Mouse (Mus musculus) stomach, embryonic 14.5 days (tissue): ENCODE results near the gene Caskin2. TPM values are rescaled to one million over a fixed set of nuclear protein-coding genes. Genes with fewer than 3 reads are reported as not detected.
A peak's percentile ranks its signal among the peaks of the same experiment; 100 is the strongest.

ENCODE experiments used
- ATAC-seq: fragments of 200-750 bp; cut with Nextera tagmentation; 2 replicates; pipeline ENCODE4 v1.8.0; 2017; ENCODE audit warnings: low read depth, moderate TSS enrichment; ENCODE audit not compliant: insufficient number of reproducible peaks, insufficient read depth, low FRiP score
- H3K27ac ChIP-seq: fragments of 300-500 bp; sonication (generic); 2 replicates; pipeline ENCODE4 v1.5.1; 2014; ENCODE audit warnings: mild to moderate bottlenecking, low read length, moderate library complexity, mixed read lengths
- H3K27me3 ChIP-seq: fragments of 300-500 bp; sonication (generic); 2 replicates; pipeline ENCODE4 v1.6.1; 2014; ENCODE audit warnings: low read length, control low read depth, mixed read lengths; ENCODE audit not compliant: control insufficient read depth, insufficient read depth
- H3K36me3 ChIP-seq: fragments of 300-500 bp; sonication (generic); 2 replicates; pipeline ENCODE4 v1.6.1; 2014; ENCODE audit warnings: mild to moderate bottlenecking, control low read depth, low read length, moderate library complexity, mixed read lengths; ENCODE audit not compliant: control insufficient read depth, insufficient read depth
- H3K4me1 ChIP-seq: fragments of 300-500 bp; sonication (generic); 2 replicates; pipeline ENCODE4 v1.6.1; 2014; ENCODE audit warnings: low read length, control low read depth, mixed read lengths; ENCODE audit not compliant: control insufficient read depth, insufficient read depth
- H3K4me2 ChIP-seq: fragments of 300-500 bp; sonication (generic); replicated peaks from 2 replicates; pipeline ENCODE4 v1.6.1; 2014; ENCODE audit warnings: low read depth, low read length, control low read depth
- H3K4me3 ChIP-seq: fragments of 300-500 bp; sonication (generic); 2 replicates; pipeline ENCODE4 v1.5.1; 2014; ENCODE audit warnings: low read depth, low read length, control low read depth
- H3K9ac ChIP-seq: fragments of 300-500 bp; sonication (generic); replicated peaks from 2 replicates; pipeline ENCODE4 v1.6.1; 2014; ENCODE audit warnings: low read depth, mild to moderate bottlenecking, control low read depth, low read length, moderate library complexity, mixed read lengths
- H3K9me3 ChIP-seq: fragments of 300-500 bp; sonication (generic); 2 replicates; pipeline ENCODE4 v1.6.1; 2016; ENCODE audit warnings: low read depth, low read length, control low read depth; ENCODE audit not compliant: control insufficient read depth
- WGBS: fragments of 180-500 bp; shearing (Covaris S2); extraction: QIAGEN DNeasy Blood & Tissue Kit; methylation state at CpG from one replicate; pipeline ENCODE4 v1.1.7; 2014; 5-methylcytosine and 5-hydroxymethylcytosine counted together
- polyA plus RNA-seq: library from polyadenylated mRNA; unstranded; fragments of >200 nt; fragmentation: Nextera tagmentation; extraction: Ambion mirVana; gene quantifications from 2 replicates; pipeline ENCODE4 v1.2.1, GENCODE M21; 2014

Gene Caskin2
- polyA plus RNA-seq, 1 experiment from 2014 or later = 14.3 TPM

DNA sequence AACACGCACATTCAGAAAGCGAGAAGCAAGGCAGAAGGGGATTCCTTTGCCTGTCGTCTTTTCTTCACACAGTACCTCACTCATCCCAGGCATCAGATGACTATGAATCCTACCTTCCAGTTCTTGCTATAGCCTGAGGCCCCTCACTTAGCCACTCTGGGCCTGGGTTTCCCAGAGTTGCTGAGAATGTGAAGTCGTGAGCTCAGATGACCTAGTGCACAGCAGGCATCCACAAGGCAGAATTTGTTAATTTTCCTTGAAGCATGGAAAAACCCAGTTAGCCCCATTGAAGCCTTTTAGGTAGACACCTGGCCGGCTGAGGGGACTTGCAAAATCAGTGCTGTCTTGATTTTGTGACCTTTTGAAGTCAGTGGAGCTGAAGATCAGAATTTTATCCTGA, 13.0 kb upstream of the Caskin2 start:
- H3K9ac ChIP-seq = no peak overlapping the region
- H3K27ac ChIP-seq = no peak overlapping the region
- H3K4me1 ChIP-seq = peaks cover 25% of the 10 kb centered on the region
- H3K4me3 ChIP-seq = no peak overlapping the region
- WGBS = 55% methylated on average over 5 of the region's 5 CpGs
- no peaks in the 10 kb centered on the region for H3K9me3 ChIP-seq
- no peak overlapping the region for H3K4me2 ChIP-seq
- no peaks in the 10 kb centered on the region for H3K27me3 ChIP-seq
- peaks cover 5% of the 10 kb centered on the region; the same call in 1 of the 2 replicates for H3K36me3 ChIP-seq
- ATAC-seq = no peak

DNA sequence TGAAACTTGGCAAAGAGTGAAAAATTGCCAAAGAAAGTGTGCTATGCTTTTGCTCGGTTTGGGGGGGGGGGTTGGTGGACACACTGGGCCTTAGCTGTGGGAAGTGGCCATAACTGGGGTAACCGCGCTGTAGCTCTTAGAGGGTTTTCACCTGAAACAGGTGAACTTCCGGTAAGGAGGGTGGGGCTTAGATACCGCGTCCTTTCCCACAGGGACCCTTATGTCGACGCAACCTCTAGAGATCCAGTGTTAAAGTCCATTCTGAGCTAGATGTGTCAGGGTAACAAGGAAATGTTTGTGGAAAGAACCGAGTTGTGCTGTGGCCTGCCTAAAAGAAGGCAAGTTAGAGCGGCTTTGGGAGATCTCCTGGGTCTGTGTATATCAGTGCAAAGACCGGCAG, 11.4 kb upstream of the Caskin2 start:
- H3K4me3 ChIP-seq = peak overlapping the region; percentile 51
- ATAC-seq = no peak
- WGBS = 15% methylated on average over 11 of the region's 11 CpGs
- peak overlapping the region; percentile 91 for H3K4me2 ChIP-seq
- H3K27me3 ChIP-seq = no peaks in the 10 kb centered on the region
- peaks cover 12% of the 10 kb centered on the region for H3K4me1 ChIP-seq
- peak overlapping the region; percentile 61 for H3K27ac ChIP-seq
- peaks cover 16% of the 10 kb centered on the region for H3K36me3 ChIP-seq
- H3K9me3 ChIP-seq = no peaks in the 10 kb centered on the region
- peak overlapping the region; percentile 51; the same call in 1 of the 2 replicates for H3K9ac ChIP-seq

DNA sequence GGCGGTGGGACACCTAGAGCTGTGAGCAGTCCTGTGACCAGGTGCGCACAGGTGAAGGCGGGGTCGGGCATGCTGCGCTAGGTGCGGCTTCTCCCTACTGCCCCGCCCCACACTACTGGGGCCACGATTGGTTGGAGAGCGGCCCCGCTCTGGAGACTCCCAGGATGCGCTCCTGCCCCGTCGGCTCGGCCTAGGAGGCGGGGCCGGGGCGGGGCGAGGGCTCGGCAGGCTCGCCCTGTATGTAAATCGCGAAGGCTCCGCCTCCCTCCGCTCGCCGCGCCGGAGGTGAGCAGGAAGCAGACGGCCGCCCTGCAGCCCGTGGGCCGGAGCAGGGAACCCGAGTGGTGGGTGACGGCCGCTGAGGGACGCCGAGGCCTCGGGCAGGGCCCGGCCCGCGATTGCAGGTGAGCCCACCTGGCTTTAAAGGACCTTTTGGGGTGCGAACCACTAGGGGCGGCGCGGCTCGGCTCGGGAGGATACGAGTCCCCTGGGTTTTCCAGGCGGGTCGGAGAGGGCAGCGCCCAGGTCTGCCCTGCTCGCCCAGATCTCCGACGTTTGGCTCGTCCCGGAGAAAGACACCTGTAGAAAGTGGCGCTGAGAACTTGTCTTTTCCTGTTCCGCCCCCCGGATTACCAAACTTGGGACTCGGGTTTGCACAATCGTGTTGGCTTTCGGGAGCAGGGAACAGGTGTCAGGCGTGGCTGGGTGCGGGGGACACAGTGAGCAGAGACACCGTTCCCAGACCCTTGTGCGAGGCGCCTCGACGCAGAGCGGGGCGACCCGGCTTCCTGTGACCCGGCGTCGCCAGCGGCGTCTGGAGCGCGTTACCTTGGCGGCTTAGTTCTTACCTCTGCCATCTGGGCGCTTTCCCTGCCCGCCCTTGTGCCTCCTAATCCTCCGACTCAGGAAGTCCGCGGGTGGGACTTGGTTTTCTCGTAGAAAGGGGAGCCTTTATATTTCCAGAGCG, 10.6 kb upstream of the Caskin2 start, which contains the start of gene Llgl2:
Gene Llgl2 (plus strand): TSS at position 276 of the 967 bp plus-strand sequence.
- H3K9me3 ChIP-seq = no peaks in the 10 kb centered on the region
- peaks cover 19% of the 10 kb centered on the region for H3K36me3 ChIP-seq
- H3K4me2 ChIP-seq = peak within 1 kb of the TSS; percentile 91
- peak; percentile 97 for ATAC-seq
- H3K9ac ChIP-seq = peak within 1 kb of the TSS; percentile 51
- no peaks in the 10 kb centered on the region for H3K27me3 ChIP-seq
- peak within 1 kb of the TSS; percentile 61 for H3K27ac ChIP-seq
- WGBS = under 1% methylated on average over 85 of the region's 87 CpGs
- H3K4me3 ChIP-seq = peak within 1 kb of the TSS; percentile 51
- H3K4me1 ChIP-seq = peaks cover 11% of the 10 kb centered on the region

DNA sequence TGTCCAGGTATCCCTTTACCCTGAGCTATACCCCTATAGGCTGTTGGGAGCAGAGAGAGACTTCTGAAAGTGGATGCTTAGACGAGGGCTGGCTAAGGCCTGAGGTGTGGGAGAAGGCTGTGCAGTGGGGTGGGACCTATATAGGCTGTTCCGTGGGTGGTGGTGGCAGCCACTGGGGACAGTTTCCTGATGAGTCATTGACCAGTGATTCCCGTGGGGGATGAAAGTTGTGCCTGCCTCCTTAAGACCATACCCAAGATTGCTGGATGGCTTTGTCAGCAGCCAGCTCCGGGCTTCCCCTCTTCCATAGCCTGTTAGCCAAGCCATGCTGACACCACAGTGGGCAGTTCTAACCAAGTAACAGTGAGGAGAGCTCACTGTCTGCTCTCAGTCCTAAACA, 7.6 kb upstream of the Caskin2 start:
- no peaks in the 10 kb centered on the region for H3K27me3 ChIP-seq
- H3K4me1 ChIP-seq = peaks cover 4% of the 10 kb centered on the region
- H3K9me3 ChIP-seq = no peaks in the 10 kb centered on the region
- H3K9ac ChIP-seq = no peak overlapping the region
- H3K36me3 ChIP-seq = peaks cover 24% of the 10 kb centered on the region
- H3K27ac ChIP-seq = no peak overlapping the region
- 81% methylated on average over 4 of the region's 4 CpGs for WGBS
- no peak for ATAC-seq
- H3K4me2 ChIP-seq = no peak overlapping the region
- no peak overlapping the region for H3K4me3 ChIP-seq

GRCm38 (mm10) chr11:115819915-115820623, 6.6 kb upstream of the Caskin2 start:
- Histone ChIP-seq H3K4me2 (no peak overlapping the region), H3K4me1 (peaks cover 11% of the 10 kb centered on the region), H3K9ac (no peak overlapping the region), H3K27me3 (no peaks in the 10 kb centered on the region), H3K4me3 (no peak overlapping the region), H3K36me3 (peaks cover 24% of the 10 kb centered on the region), H3K9me3 (no peaks in the 10 kb centered on the region), H3K27ac (no peak overlapping the region)
- no peak for ATAC-seq
- 87% methylated on average over 16 of the region's 16 CpGs for WGBS

GRCm38 (mm10) chr11:115817331-115817730, 3.9 kb upstream of the Caskin2 start:
- Histone ChIP-seq H3K4me2 (no peak overlapping the region), H3K9me3 (no peaks in the 10 kb centered on the region), H3K36me3 (peaks cover 24% of the 10 kb centered on the region), H3K27me3 (no peaks in the 10 kb centered on the region), H3K27ac (no peak overlapping the region), H3K9ac (no peak overlapping the region), H3K4me3 (no peak overlapping the region), H3K4me1 (peaks cover 10% of the 10 kb centered on the region)
- ATAC-seq = no peak
- WGBS = 87% methylated on average over 5 of the region's 5 CpGs

GRCm38 (mm10) chr11:115814605-115815450, 1.4 kb upstream of the Caskin2 start, which contains the start of gene Tsen54:
Gene Tsen54 (plus strand): TSS chr11:115814724.
- peak within 1 kb of the TSS; percentile 92 for H3K4me3 ChIP-seq
- H3K9ac ChIP-seq = peak within 1 kb of the TSS; percentile 73
- H3K36me3 ChIP-seq = peaks cover 13% of the 10 kb centered on the region
- peak within 1 kb of the TSS; percentile 67 for H3K27ac ChIP-seq
- H3K4me1 ChIP-seq = peaks cover 32% of the 10 kb centered on the region
- H3K27me3 ChIP-seq = no peaks in the 10 kb centered on the region
- ATAC-seq = peak; percentile 60
- WGBS = under 1% methylated on average over 84 of the region's 84 CpGs
- H3K9me3 ChIP-seq = no peaks in the 10 kb centered on the region
- peak within 1 kb of the TSS; percentile 94 for H3K4me2 ChIP-seq
